Mouse (Mus musculus) intestine, postnatal 0 days (tissue): ENCODE results near the gene Aig1. TPM values are rescaled to one million over a fixed set of nuclear protein-coding genes. Genes with fewer than 3 reads are reported as not detected.

Experiments used
- ATAC-seq: fragments of 200-750 bp; cut with Nextera tagmentation; 2 replicates; pipeline ENCODE4 v1.8.0; 2017; ENCODE audit warnings: mild to moderate bottlenecking, moderate TSS enrichment, moderate library complexity
- H3K27ac ChIP-seq: fragments of 300-500 bp; sonication (generic); 2 replicates; pipeline ENCODE4 v1.5.1; 2014; ENCODE audit warnings: mild to moderate bottlenecking, low read depth, low read length, moderate library complexity
- H3K27me3 ChIP-seq: fragments of 300-500 bp; sonication (generic); replicated peaks from 2 replicates; pipeline ENCODE4 v1.6.1; 2014; ENCODE audit warnings: low read length, mixed read lengths; ENCODE audit not compliant: control insufficient read depth, insufficient read depth
- H3K36me3 ChIP-seq: fragments of 300-500 bp; sonication (generic); 2 replicates; pipeline ENCODE4 v1.6.1; 2014; ENCODE audit warnings: mild to moderate bottlenecking, moderate library complexity; ENCODE audit not compliant: control insufficient read depth, insufficient read depth
- H3K4me1 ChIP-seq: fragments of 300-500 bp; sonication (generic); replicated peaks from 2 replicates; pipeline ENCODE4 v1.6.1; 2014; ENCODE audit warnings: antibody characterized with exemption, low read length, mixed read lengths; ENCODE audit not compliant: control insufficient read depth, insufficient read depth
- H3K4me2 ChIP-seq: fragments of 300-500 bp; sonication (generic); replicated peaks from 2 replicates; pipeline ENCODE4 v1.6.1; 2014; ENCODE audit warnings: low read depth, mild to moderate bottlenecking, moderate library complexity
- H3K4me3 ChIP-seq: fragments of 300-500 bp; sonication (generic); 2 replicates; pipeline ENCODE4 v1.5.1; 2014; ENCODE audit warnings: low read depth, low read length
- H3K9ac ChIP-seq: fragments of 300-500 bp; sonication (generic); 2 replicates; pipeline ENCODE4 v1.6.1; 2014; ENCODE audit warnings: mild to moderate bottlenecking, low read depth, low read length
- H3K9me3 ChIP-seq: fragments of 300-500 bp; sonication (generic); 2 replicates; pipeline ENCODE4 v1.6.1; 2016; ENCODE audit warnings: mixed run types; ENCODE audit not compliant: control insufficient read depth
- CTCF ChIP-seq: sonication (generic); IDR thresholded peaks from 2 replicates; pipeline ENCODE4 v1.5.1; 2016; ENCODE audit warnings: low read depth, mild to moderate bottlenecking, control low read depth, antibody characterized with exemption, moderate library complexity
- WGBS: fragments of 180-500 bp; shearing (Covaris S2); extraction: QIAGEN DNeasy Blood & Tissue Kit; methylation state at CpG from one replicate; pipeline ENCODE4 v1.1.7; 2014; 5-methylcytosine and 5-hydroxymethylcytosine counted together
- polyA plus RNA-seq: library from polyadenylated mRNA; unstranded; fragments of >200 nt; fragmentation: Nextera tagmentation; extraction: Ambion mirVana; gene quantifications from 2 replicates; pipeline ENCODE4 v1.2.1, GENCODE M21; 2015

Gene Aig1
- polyA plus RNA-seq, 1 experiment from 2014 or later: 88.3 TPM

DNA sequence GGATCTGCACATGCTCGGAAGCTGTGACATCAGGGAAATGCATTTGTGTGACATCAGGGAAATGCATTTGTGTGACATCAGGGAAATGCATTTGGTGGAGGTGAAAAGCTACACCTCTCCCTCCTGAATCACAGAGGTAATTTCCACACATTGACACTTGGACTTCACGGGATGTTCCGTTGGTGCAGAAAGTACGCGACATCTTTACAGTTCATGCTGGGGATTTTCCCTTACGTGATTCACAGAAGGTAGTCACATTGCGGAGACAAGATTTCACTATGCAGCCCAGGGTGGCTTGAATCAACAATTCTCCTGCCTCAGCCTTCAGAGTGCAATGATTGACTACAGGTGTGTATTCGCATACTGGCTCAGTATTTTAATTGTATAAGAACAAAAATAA is 41.6 kb downstream of the Aig1 start:
- no peak overlapping the region for H3K27ac ChIP-seq
- H3K4me3 ChIP-seq: no peak overlapping the region
- ATAC-seq: no peak
- peaks cover 12% of the 10 kb centered on the region; the same call in 1 of the 2 replicates for H3K36me3 ChIP-seq
- no peak overlapping the region for H3K4me2 ChIP-seq
- WGBS: 96% methylated on average over 8 of the region's 8 CpGs
- H3K4me1 ChIP-seq: no peaks in the 10 kb centered on the region
- TF ChIP-seq CTCF: no peak
- H3K9me3 ChIP-seq: no peaks in the 10 kb centered on the region
- no peaks in the 10 kb centered on the region for H3K27me3 ChIP-seq
- H3K9ac ChIP-seq: no peak overlapping the region

DNA sequence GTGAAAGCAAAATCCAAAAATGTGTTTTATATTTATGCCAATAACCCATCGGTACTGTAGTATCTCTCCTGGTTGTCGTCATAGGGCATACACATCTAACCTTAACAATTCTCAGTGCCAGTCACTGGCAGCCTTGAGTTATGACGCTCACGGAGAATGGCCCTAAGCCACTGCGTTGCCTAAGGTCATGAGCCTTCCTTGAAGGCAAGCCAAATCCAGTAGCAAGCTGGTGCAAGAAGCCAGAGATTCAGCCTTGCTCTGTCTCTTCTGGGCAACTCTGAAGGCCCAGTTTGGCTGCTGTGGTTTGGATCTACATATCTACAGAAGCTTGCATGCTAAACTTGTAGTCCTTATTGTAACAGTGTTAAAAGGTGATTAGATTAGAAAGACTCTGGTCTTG is 55.2 kb downstream of the Aig1 start:
- H3K4me3 ChIP-seq: no peak overlapping the region
- ATAC-seq: no peak
- no peaks in the 10 kb centered on the region for H3K9me3 ChIP-seq
- no peaks in the 10 kb centered on the region for H3K27me3 ChIP-seq
- H3K9ac ChIP-seq: no peak overlapping the region
- no peak for TF ChIP-seq CTCF
- H3K4me1 ChIP-seq: no peaks in the 10 kb centered on the region
- H3K4me2 ChIP-seq: no peak overlapping the region
- no peaks in the 10 kb centered on the region for H3K36me3 ChIP-seq
- WGBS: 92% methylated on average over 5 of the region's 5 CpGs
- no peak overlapping the region for H3K27ac ChIP-seq

DNA sequence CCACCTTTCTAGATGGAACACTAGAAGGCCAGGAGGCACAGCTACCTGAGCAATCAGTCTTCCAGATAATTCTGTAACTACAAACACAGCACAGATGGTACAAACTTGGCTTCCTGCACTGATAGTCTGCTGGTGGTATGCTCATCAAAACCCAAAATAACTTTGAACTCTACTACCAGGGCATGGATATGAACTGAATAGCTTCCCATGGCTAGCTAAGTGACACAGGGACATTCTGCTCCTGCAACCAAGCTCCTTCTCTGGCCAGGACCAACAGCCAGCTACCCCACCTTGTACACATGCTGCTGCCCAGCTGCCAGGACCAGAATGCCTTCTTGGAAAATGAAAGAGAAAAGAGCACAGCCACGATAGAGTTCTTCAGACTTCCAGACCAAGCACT is 60.5 kb downstream of the Aig1 start:
- ATAC-seq: no peak
- H3K27me3 ChIP-seq: no peaks in the 10 kb centered on the region
- no peaks in the 10 kb centered on the region for H3K36me3 ChIP-seq
- no peak overlapping the region for H3K4me2 ChIP-seq
- 70% methylated on average over 1 of the region's 1 CpGs for WGBS
- H3K9ac ChIP-seq: no peak overlapping the region
- H3K27ac ChIP-seq: no peak overlapping the region
- no peaks in the 10 kb centered on the region for H3K9me3 ChIP-seq
- H3K4me3 ChIP-seq: no peak overlapping the region
- no peaks in the 10 kb centered on the region for H3K4me1 ChIP-seq
- no peak for TF ChIP-seq CTCF

DNA sequence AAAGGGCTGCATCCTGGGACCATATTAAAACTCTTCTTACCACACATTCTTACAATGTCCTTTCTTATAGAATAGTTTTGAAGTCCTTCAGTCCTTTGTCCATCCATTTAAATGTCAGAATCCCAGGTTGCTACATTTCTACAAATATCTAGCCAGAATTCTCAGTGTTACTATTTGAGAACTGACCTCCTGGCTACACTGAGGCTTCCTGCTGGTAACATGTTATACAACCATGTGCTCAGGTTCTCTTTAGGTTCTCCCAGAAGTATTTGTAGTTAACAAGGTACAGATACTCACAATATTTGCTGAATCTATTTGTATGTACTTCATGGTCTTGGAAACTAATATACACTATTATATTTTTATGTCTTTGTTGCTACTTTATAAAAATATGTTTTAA is 62.0 kb downstream of the Aig1 start:
- no peak for TF ChIP-seq CTCF
- H3K27ac ChIP-seq: no peak overlapping the region
- no peak overlapping the region for H3K9ac ChIP-seq
- no peaks in the 10 kb centered on the region for H3K36me3 ChIP-seq
- no peak overlapping the region for H3K4me2 ChIP-seq
- no peaks in the 10 kb centered on the region for H3K27me3 ChIP-seq
- no peak overlapping the region for H3K4me3 ChIP-seq
- no peaks in the 10 kb centered on the region for H3K4me1 ChIP-seq
- no peaks in the 10 kb centered on the region for H3K9me3 ChIP-seq
- ATAC-seq: no peak

DNA sequence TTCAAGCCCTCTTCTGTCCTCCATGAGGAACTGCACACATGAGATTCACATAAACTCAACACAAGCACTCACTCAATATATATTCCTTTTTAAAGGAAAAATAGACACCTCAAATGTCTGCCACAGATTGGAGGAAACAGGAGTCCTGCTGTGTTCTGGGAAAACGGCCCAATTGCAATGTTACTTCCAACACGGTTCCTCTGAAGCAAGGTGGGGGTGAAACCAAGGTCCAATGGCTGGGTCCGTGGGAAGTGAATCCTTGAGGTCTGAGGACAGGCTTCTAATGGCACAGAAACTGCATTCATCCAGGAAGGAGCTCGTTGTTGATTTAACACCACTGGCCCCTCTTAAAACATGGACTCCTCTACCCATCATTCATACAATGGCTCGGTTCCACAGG is 67.5 kb downstream of the Aig1 start:
- Histone ChIP-seq H3K9ac (no peak overlapping the region), H3K4me3 (no peak overlapping the region), H3K27me3 (no peaks in the 10 kb centered on the region), H3K9me3 (no peaks in the 10 kb centered on the region), H3K4me2 (no peak overlapping the region), H3K36me3 (peaks cover 13% of the 10 kb centered on the region), H3K27ac (no peak overlapping the region), H3K4me1 (no peaks in the 10 kb centered on the region)
- ATAC-seq: no peak
- no peak for TF ChIP-seq CTCF
- 91% methylated on average over 5 of the region's 5 CpGs for WGBS

DNA sequence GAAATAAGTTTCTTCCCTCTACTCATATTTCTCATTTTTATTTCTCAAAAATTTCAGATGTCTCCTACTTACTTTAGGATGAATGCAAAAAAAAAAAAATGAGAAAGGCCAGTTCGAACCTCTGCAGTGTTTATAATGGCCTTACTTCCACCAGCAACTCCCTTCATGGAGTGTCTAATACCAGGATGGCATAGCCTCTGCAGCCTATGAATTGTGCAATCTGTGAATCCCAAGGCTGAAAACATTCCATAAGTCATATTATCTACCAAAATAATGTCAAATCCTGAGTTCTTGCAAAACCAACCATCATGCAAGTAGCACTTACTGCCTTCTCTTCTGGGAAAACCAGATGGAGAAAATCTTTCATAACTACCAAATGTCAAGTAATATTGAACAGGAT is 75.3 kb downstream of the Aig1 start:
- Histone ChIP-seq H3K9me3 (no peaks in the 10 kb centered on the region), H3K27me3 (no peaks in the 10 kb centered on the region)
- no peak for ATAC-seq

DNA sequence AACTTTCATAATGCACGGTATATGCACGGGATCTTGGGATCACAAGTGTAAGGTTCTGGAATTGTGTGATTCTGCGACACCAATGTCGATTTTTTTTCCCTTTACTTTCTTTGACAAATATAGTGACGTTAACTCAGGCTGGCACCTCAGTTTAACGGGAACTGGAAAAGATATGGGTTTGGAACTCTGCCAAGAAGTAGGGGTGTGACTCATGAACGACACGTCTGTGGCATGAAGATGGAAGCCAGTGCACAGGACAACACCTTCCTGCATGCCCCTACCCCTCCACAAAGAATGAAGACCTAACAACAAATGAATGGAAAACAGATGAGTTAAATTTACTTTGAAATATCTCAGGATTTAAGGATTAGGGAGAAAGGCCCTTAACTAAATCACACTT is 76.0 kb downstream of the Aig1 start:
- no peak for TF ChIP-seq CTCF
- Histone ChIP-seq H3K9ac (no peak overlapping the region), H3K4me3 (no peak overlapping the region), H3K4me2 (no peak overlapping the region), H3K27ac (no peak overlapping the region), H3K9me3 (no peaks in the 10 kb centered on the region), H3K4me1 (no peaks in the 10 kb centered on the region), H3K36me3 (peaks cover 12% of the 10 kb centered on the region; the same call in 1 of the 2 replicates), H3K27me3 (no peaks in the 10 kb centered on the region)
- no peak for ATAC-seq
- 55% methylated on average over 8 of the region's 8 CpGs for WGBS

More for the DNA sequence above, 75.3 kb downstream of the Aig1 start:
- H3K4me1 ChIP-seq: no peaks in the 10 kb centered on the region
- H3K9ac ChIP-seq: no peak overlapping the region
- H3K4me3 ChIP-seq: no peak overlapping the region
- 81% methylated on average over 1 of the region's 1 CpGs for WGBS
- TF ChIP-seq CTCF: no peak
- peaks cover 15% of the 10 kb centered on the region; the same call in 1 of the 2 replicates for H3K36me3 ChIP-seq
- no peak overlapping the region for H3K27ac ChIP-seq
- no peak overlapping the region for H3K4me2 ChIP-seq
